Mouse (Mus musculus) liver, embryonic 14.5 days (tissue): Measurements from ENCODE around the gene Slc44a1. TPM values are rescaled to one million over a fixed set of nuclear protein-coding genes. Genes with fewer than 3 reads are reported as not detected.

ENCODE experiments used
- ATAC-seq: fragments of 200-750 bp; cut with Nextera tagmentation; 2 replicates; pipeline ENCODE4 v1.8.0; 2017; ENCODE audit warnings: moderate number of reproducible peaks, mild to moderate bottlenecking, moderate library complexity; ENCODE audit not compliant: insufficient read depth
- DNase-seq, 3 experiments: peaks; one replicate each; pipeline ENCODE4 v3.0.0-alpha.2; 2012 to 2013; ENCODE audit warnings: low read depth in 3 of 3, low spot score in 3 of 3
- H3K27ac ChIP-seq: fragments of 300-500 bp; sonication (generic); 2 replicates; pipeline ENCODE4 v1.5.1; 2014; ENCODE audit warnings: moderate library complexity, mild to moderate bottlenecking, control low read depth, inconsistent platforms
- H3K27me3 ChIP-seq: fragments of 300-500 bp; sonication (generic); 2 replicates; pipeline ENCODE4 v1.6.1; 2014; ENCODE audit warnings: mild to moderate bottlenecking, low read length, moderate library complexity; ENCODE audit not compliant: control insufficient read depth, insufficient read depth
- H3K36me3 ChIP-seq: fragments of 300-500 bp; sonication (generic); replicated peaks from 2 replicates; pipeline ENCODE4 v1.6.1; 2014; ENCODE audit warnings: low read depth; ENCODE audit not compliant: control insufficient read depth, insufficient read depth
- H3K4me1 ChIP-seq, 2 experiments: fragments of 200-500 bp in 1 of 2; fragments of 300-500 bp in 1 of 2; sonication (generic) in 1 of 2; replicated peaks; 2 replicates each; pipeline ENCODE4 v1.6.1; 2012 to 2014; ENCODE audit warnings: antibody characterized with exemption in 1 of 2, inconsistent platforms in 1 of 2, low read length in 1 of 2; ENCODE audit not compliant: control insufficient read depth in 2 of 2, insufficient read depth in 2 of 2
- H3K4me2 ChIP-seq: fragments of 300-500 bp; sonication (generic); 2 replicates; pipeline ENCODE4 v1.6.1; 2014; ENCODE audit warnings: low read depth, mild to moderate bottlenecking, control low read depth, moderate library complexity
- H3K4me3 ChIP-seq, 2 experiments: fragments of 200-500 bp in 1 of 2; fragments of 300-500 bp in 1 of 2; sonication (generic) in 1 of 2; 2 replicates each; pipeline ENCODE4 v1.5.1; 2012 to 2014; ENCODE audit warnings: low read depth in 2 of 2, low read length in 2 of 2, mild to moderate bottlenecking in 2 of 2, control low read depth in 1 of 2, inconsistent platforms in 1 of 2, moderate library complexity in 1 of 2; ENCODE audit not compliant: insufficient read depth in 1 of 2
- H3K9ac ChIP-seq: fragments of 300-500 bp; sonication (generic); replicated peaks from 2 replicates; pipeline ENCODE4 v1.6.1; 2014; ENCODE audit warnings: mild to moderate bottlenecking, control low read depth, moderate library complexity
- H3K9me3 ChIP-seq: fragments of 300-500 bp; sonication (generic); 2 replicates; pipeline ENCODE4 v1.6.1; 2016; ENCODE audit warnings: low read length, mixed read lengths; ENCODE audit not compliant: control insufficient read depth
- CTCF ChIP-seq: IDR thresholded peaks from 2 replicates; pipeline ENCODE4 v1.5.1; 2016; ENCODE audit warnings: antibody characterized with exemption, low read depth, control low read depth
- EP300 ChIP-seq: IDR thresholded peaks from 2 replicates; pipeline ENCODE4 v1.6.1; 2016; ENCODE audit warnings: antibody characterized with exemption, low read depth
- WGBS: fragments of 180-500 bp; shearing (Covaris S2); extraction: QIAGEN DNeasy Blood & Tissue Kit; methylation state at CpG from one replicate; pipeline ENCODE4 v1.1.7; 2014; ENCODE audit not compliant: insufficient replicate concordance; 5-methylcytosine and 5-hydroxymethylcytosine counted together
- polyA plus RNA-seq, 2 experiments: library from polyadenylated mRNA; depleted of rRNA in 1 of 2; stranded (reverse) in 1 of 2; unstranded in 1 of 2; fragments of >200 nt; fragmentation: Nextera tagmentation in 1 of 2; extraction: Ambion mirVana in 1 of 2; gene quantifications; 2 replicates each; pipeline versions ENCODE4 v1.2.1 to v1.2.3; 2012 to 2014

Slc44a1 gene
- polyA plus RNA-seq, 2 experiments: 7.7 to 12.6 TPM

GRCm38 (mm10) chr4:53594204-53594603 is 154.0 kb downstream of the Slc44a1 start:
- no peak overlapping the region for H3K4me3 ChIP-seq
- H3K36me3 ChIP-seq: no peaks in the 10 kb centered on the region
- H3K4me1 ChIP-seq: peaks cover 0 to 7% of the 10 kb centered on the region in 2 experiments; a peak in 1 of 4 replicates
- no peak for TF ChIP-seq EP300
- TF ChIP-seq CTCF: peak; percentile 59
- H3K9me3 ChIP-seq: no peaks in the 10 kb centered on the region
- H3K4me2 ChIP-seq: no peak overlapping the region
- H3K27me3 ChIP-seq: no peaks in the 10 kb centered on the region
- 17% methylated on average over 4 of the region's 4 CpGs for WGBS
- no peak for ATAC-seq
- peak; percentile 12 to 26 (median 25) for DNase-seq
- H3K9ac ChIP-seq: no peak overlapping the region
- no peak overlapping the region for H3K27ac ChIP-seq

GRCm38 (mm10) chr4:53595246-53596062 is 155.2 kb downstream of the Slc44a1 start:
- Histone ChIP-seq H3K27ac (peak overlapping the region; percentile 52; the same call in 1 of the 2 replicates), H3K27me3 (no peaks in the 10 kb centered on the region), H3K9ac (no peak overlapping the region), H3K4me2 (peak overlapping the region; percentile 42), H3K4me1 (0 out of 4 replicates have a peak, but pooled peaks cover 0 to 4% of the 10 kb centered on the region in 2 experiments), H3K36me3 (no peaks in the 10 kb centered on the region), H3K4me3 (no peak overlapping the region), H3K9me3 (no peaks in the 10 kb centered on the region)
- no peak for TF ChIP-seq EP300
- TF ChIP-seq CTCF: no peak
- WGBS: 58% methylated on average over 12 of the region's 12 CpGs
- ATAC-seq (peak; percentile 89), DNase-seq (peak; percentile 24 to 34 (median 27))

GRCm38 (mm10) chr4:53596063-53596895 is 156.1 kb downstream of the Slc44a1 start:
- ATAC-seq: no peak
- H3K4me3 ChIP-seq: peak overlapping the region in 1 of 2 experiments; percentile 6; a peak in 1 of 4 replicates
- DNase-seq: no peak
- 0 out of 2 replicates have a peak overlapping the region, but pooled peaks have one; percentile 5 for H3K9ac ChIP-seq
- WGBS: 68% methylated on average over 15 of the region's 15 CpGs
- peak overlapping the region; percentile 52 for H3K27ac ChIP-seq
- no peaks in the 10 kb centered on the region for H3K27me3 ChIP-seq
- no peaks in the 10 kb centered on the region for H3K36me3 ChIP-seq
- TF ChIP-seq CTCF (no peak), EP300 (no peak)
- peak overlapping the region; percentile 42 for H3K4me2 ChIP-seq
- H3K4me1 ChIP-seq: 0 out of 4 replicates have a peak, but pooled peaks cover 0 to 4% of the 10 kb centered on the region in 2 experiments
- no peaks in the 10 kb centered on the region for H3K9me3 ChIP-seq

- Histone ChIP-seq H3K9me3 (no peaks in the 10 kb centered on the region), H3K9ac (no peak overlapping the region), H3K27me3 (no peaks in the 10 kb centered on the region), H3K4me2 (no peak overlapping the region), H3K36me3 (no peaks in the 10 kb centered on the region), H3K4me1 (0 out of 4 replicates have a peak, but pooled peaks cover 0 to 2% of the 10 kb centered on the region in 2 experiments), H3K27ac (no peak overlapping the region), H3K4me3 (no peak overlapping the region)
- DNase-seq: peak; percentile 7 to 20 (median 17)
- ATAC-seq: no peak
- WGBS: 44% methylated on average over 6 of the region's 6 CpGs
- TF ChIP-seq CTCF (peak; percentile 78), EP300 (no peak)
These were observed 160.2 kb downstream of the Slc44a1 start for GRCm38 (mm10) chr4:53600462-53600861.
